Mouse (Mus musculus) forebrain, embryonic 16.5 days (tissue): ENCODE data around the gene Podxl2. TPM values are rescaled to one million over a fixed set of nuclear protein-coding genes. Genes with fewer than 3 reads are reported as not detected.

Source experiments
- ATAC-seq: fragments of 200-750 bp; cut with Nextera tagmentation; 2 replicates; pipeline ENCODE4 v1.8.0; 2017; ENCODE audit warnings: mild to moderate bottlenecking, moderate library complexity
- H3K27ac ChIP-seq: fragments of 300-500 bp; sonication (generic); 2 replicates; pipeline ENCODE4 v1.5.1; 2014; ENCODE audit warnings: low read length, control low read depth
- H3K27me3 ChIP-seq: fragments of 300-500 bp; sonication (generic); replicated peaks from 2 replicates; pipeline ENCODE4 v1.6.1; 2014; ENCODE audit warnings: low read length; ENCODE audit not compliant: control insufficient read depth, insufficient read depth
- H3K36me3 ChIP-seq: fragments of 300-500 bp; sonication (generic); 2 replicates; pipeline ENCODE4 v1.6.1; 2014; ENCODE audit not compliant: control insufficient read depth, insufficient read depth
- H3K4me1 ChIP-seq: fragments of 300-500 bp; sonication (generic); replicated peaks from 2 replicates; pipeline ENCODE4 v1.6.1; 2014; ENCODE audit warnings: low read length; ENCODE audit not compliant: control insufficient read depth, insufficient read depth
- H3K4me2 ChIP-seq: fragments of 300-500 bp; sonication (generic); 2 replicates; pipeline ENCODE4 v1.6.1; 2014; ENCODE audit warnings: mild to moderate bottlenecking, low read length, control low read depth
- H3K4me3 ChIP-seq: fragments of 300-500 bp; sonication (generic); replicated peaks from 2 replicates; pipeline ENCODE4 v1.5.1; 2014; ENCODE audit warnings: mild to moderate bottlenecking, low read length, control low read depth
- H3K9ac ChIP-seq: fragments of 300-500 bp; sonication (generic); replicated peaks from 2 replicates; pipeline ENCODE4 v1.6.1; 2014; ENCODE audit warnings: low read depth, low read length, control low read depth
- H3K9me3 ChIP-seq: fragments of 300-500 bp; sonication (generic); 2 replicates; pipeline ENCODE4 v1.6.1; 2016; ENCODE audit warnings: low read length; ENCODE audit not compliant: control insufficient read depth
- WGBS: fragments of 180-500 bp; shearing (Covaris S2); extraction: QIAGEN DNeasy Blood & Tissue Kit; methylation state at CpG from one replicate; pipeline ENCODE4 v1.1.7; 2014; 5-methylcytosine and 5-hydroxymethylcytosine counted together
- polyA plus RNA-seq: library from polyadenylated mRNA; unstranded; fragments of >200 nt; fragmentation: Nextera tagmentation; extraction: Ambion mirVana; gene quantifications from 2 replicates; pipeline ENCODE4 v1.2.1, GENCODE M21; 2015

The Podxl2 gene
- polyA plus RNA-seq, 1 experiment from 2014 or later = 647 TPM

DNA sequence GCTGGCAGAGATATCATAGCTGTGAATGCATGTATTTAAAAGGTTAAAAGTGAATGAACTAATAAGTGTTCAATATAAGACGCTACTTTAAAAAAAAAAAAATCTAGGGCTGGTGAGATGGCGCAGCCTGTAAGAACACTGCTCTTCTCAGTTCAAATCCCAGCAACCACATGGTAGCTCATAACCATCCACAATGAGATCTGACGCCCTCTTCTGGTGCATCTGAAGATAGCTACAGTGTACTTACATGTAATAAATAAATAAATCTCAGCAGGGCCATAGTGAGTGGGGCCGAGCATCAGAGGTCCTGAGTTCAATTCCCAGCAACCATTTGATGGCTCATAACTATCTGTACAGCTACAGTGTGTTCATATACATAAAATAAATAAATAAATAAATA, 4.6 kb upstream of the Podxl2 start:
- WGBS = 64% methylated on average over 4 of the region's 4 CpGs
- no peak for ATAC-seq
- Histone ChIP-seq H3K9me3 (no peaks in the 10 kb centered on the region), H3K27me3 (no peaks in the 10 kb centered on the region), H3K36me3 (no peaks in the 10 kb centered on the region), H3K4me1 (0 out of 2 replicates have a peak, but pooled peaks cover 2% of the 10 kb centered on the region), H3K4me2 (no peak overlapping the region), H3K9ac (no peak overlapping the region), H3K4me3 (no peak overlapping the region), H3K27ac (no peak overlapping the region)

DNA sequence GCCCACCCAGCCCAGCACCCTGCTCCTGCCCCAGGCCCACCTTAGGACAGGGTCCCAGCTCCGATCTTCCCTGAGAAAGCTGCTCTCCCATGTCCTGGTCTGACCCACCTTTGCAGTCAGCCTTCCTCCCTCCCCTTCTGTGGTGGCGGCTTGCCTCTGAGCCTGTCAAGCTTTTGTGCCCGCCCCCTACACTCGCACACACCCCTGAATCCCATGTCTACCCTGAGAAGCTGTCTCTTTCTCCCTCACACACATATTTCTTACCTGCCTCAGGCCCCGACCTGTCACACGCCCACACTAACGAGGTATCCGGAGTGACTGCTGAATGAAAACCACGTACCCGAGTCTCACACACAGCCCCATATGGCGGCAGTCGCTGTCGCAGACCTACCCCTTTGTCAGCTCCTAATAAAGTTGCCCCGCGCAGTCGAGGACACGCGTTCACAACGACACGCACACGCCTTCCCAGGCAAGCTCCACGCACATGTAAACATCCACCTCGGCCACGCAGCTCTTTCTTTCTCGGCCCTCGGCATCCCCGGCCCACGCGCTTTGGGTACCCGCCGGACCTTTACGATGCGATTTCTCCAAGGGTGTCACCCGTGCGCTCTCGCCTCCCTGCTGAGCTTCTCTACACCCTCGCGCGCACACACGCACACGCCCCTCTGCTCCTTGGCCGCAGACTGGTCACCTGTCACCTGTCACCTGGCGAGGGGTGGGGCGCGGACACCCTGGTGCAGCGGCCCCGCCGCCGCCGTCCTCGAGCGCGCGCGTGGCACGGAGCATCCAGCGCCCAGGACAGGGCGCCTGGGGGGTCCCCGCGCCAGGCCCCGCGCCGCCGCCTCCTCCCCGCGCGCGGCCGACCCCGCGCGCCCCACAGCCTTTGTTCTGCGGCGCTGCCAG, 628 bp downstream of the Podxl2 start:
- H3K4me2 ChIP-seq = peak overlapping the region; percentile 87
- no peaks in the 10 kb centered on the region for H3K36me3 ChIP-seq
- peak overlapping the region; percentile 95 for H3K27ac ChIP-seq
- peak overlapping the region; percentile 98 for H3K9ac ChIP-seq
- no peaks in the 10 kb centered on the region for H3K9me3 ChIP-seq
- H3K4me1 ChIP-seq = peaks cover 44% of the 10 kb centered on the region
- H3K4me3 ChIP-seq = peak overlapping the region; percentile 93
- H3K27me3 ChIP-seq = no peaks in the 10 kb centered on the region
- WGBS = 1% methylated on average over 48 of the region's 74 CpGs
- ATAC-seq = peak; percentile 60

DNA sequence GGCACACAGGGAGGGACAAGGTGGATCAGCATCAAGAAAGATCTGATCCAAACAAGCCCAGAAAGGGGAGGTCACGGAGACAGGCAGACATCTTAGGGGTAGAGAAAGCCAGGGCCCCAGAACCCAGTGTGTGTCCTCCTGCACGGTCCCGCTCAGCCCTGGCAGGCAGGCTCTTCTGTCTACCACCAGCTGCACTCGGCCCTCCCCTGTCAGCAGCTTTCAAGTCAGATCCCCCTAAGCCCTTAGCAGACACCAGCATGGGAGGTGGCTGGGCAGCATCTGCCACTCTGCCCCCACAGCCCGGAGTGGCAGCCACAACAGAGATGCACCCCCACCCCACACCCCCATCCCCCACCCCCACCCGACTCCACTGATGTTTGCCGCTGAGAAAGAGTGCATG, 2.0 kb downstream of the Podxl2 start:
- peak; percentile 55 for ATAC-seq
- 12% methylated on average over 7 of the region's 7 CpGs for WGBS

GRCm38 (mm10) chr6:88871546-88871945, 3.3 kb downstream of the Podxl2 start:
- peak overlapping the region; percentile 93 for H3K4me3 ChIP-seq
- H3K27ac ChIP-seq = peak overlapping the region; percentile 95
- no peaks in the 10 kb centered on the region for H3K27me3 ChIP-seq
- H3K4me1 ChIP-seq = peaks cover 45% of the 10 kb centered on the region
- WGBS = 10% methylated on average over 8 of the region's 8 CpGs
- H3K36me3 ChIP-seq = peaks cover 2% of the 10 kb centered on the region; the same call in 1 of the 2 replicates
- no peak overlapping the region; the same call in 1 of the 2 replicates for H3K9ac ChIP-seq
- H3K4me2 ChIP-seq = peak overlapping the region; percentile 87
- peak; percentile 26 for ATAC-seq
- H3K9me3 ChIP-seq = no peaks in the 10 kb centered on the region

More for the DNA sequence above, 2.0 kb downstream of the Podxl2 start:
- H3K27me3 ChIP-seq = no peaks in the 10 kb centered on the region
- H3K27ac ChIP-seq = peak overlapping the region; percentile 95
- H3K9me3 ChIP-seq = no peaks in the 10 kb centered on the region
- H3K4me1 ChIP-seq = peaks cover 45% of the 10 kb centered on the region
- peak overlapping the region; percentile 87 for H3K4me2 ChIP-seq
- no peaks in the 10 kb centered on the region for H3K36me3 ChIP-seq
- peak overlapping the region; percentile 98 for H3K9ac ChIP-seq
- peak overlapping the region; percentile 93 for H3K4me3 ChIP-seq

GRCm38 (mm10) chr6:88870594-88870993, 4.2 kb downstream of the Podxl2 start:
- ATAC-seq = no peak
- peaks cover 45% of the 10 kb centered on the region for H3K4me1 ChIP-seq
- H3K27ac ChIP-seq = peak overlapping the region; percentile 95; the same call in 1 of the 2 replicates
- peaks cover 2% of the 10 kb centered on the region; the same call in 1 of the 2 replicates for H3K36me3 ChIP-seq
- WGBS = 25% methylated on average over 4 of the region's 4 CpGs
- H3K4me2 ChIP-seq = no peak overlapping the region
- H3K9ac ChIP-seq = no peak overlapping the region
- H3K4me3 ChIP-seq = no peak overlapping the region
- H3K9me3 ChIP-seq = no peaks in the 10 kb centered on the region
- no peaks in the 10 kb centered on the region for H3K27me3 ChIP-seq

- Histone ChIP-seq H3K4me3 (no peak overlapping the region), H3K27ac (no peak overlapping the region), H3K4me2 (no peak overlapping the region), H3K36me3 (peaks cover 8% of the 10 kb centered on the region), H3K9me3 (no peaks in the 10 kb centered on the region), H3K27me3 (no peaks in the 10 kb centered on the region), H3K4me1 (peaks cover 45% of the 10 kb centered on the region), H3K9ac (no peak overlapping the region)
- ATAC-seq = no peak
- WGBS = 90% methylated on average over 7 of the region's 7 CpGs
Observed at GRCm38 (mm10) chr6:88869459-88869858, 5.4 kb downstream of the Podxl2 start.

DNA sequence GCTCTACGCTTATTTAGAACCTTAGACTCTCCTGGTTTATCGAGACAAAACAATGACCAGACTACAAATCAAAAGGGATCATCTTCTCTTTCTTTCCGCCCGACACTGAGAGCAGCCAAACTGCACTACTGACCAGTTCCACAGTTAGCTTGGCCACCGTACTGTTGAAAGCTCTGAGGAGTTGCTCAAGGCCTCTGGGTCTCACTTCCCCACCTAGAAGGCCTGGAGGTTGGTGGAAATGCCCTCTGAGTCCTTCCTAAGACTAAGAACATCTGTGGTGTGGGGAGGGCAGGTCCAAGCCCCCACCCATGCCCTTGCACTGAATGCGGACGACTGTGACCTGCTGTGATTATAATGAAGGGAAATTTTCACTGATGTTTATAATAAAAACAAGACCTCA, 9.1 kb downstream of the Podxl2 start:
- H3K4me3 ChIP-seq = no peak overlapping the region
- H3K4me1 ChIP-seq = peaks cover 15% of the 10 kb centered on the region
- H3K4me2 ChIP-seq = no peak overlapping the region
- 0 out of 2 replicates have a peak, but pooled peaks cover 2% of the 10 kb centered on the region for H3K9me3 ChIP-seq
- H3K27me3 ChIP-seq = no peaks in the 10 kb centered on the region
- ATAC-seq = no peak
- peaks cover 43% of the 10 kb centered on the region for H3K36me3 ChIP-seq
- H3K27ac ChIP-seq = no peak overlapping the region
- H3K9ac ChIP-seq = no peak overlapping the region
- 86% methylated on average over 7 of the region's 7 CpGs for WGBS

DNA sequence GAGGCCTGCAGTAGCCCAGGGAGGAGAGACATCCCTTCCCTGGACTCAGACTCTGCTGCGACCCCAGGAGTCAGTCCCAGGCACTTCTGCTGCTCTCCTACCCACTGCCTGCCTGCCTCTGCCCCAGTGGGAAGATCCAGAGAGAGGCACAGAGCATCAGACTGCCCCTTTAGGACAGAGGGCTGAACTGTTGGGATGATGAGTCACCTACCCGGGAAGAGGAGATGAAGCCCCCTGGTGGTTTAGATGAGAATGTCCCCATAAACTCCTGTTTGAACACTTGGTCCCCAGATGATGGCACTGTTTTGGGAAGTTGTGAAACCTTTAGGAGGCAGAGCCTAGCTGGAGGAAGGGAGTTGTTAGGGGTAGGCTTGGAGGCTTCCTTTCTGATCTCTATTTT, 13.9 kb downstream of the Podxl2 start:
- no peak overlapping the region for H3K9ac ChIP-seq
- no peaks in the 10 kb centered on the region for H3K4me1 ChIP-seq
- H3K9me3 ChIP-seq = 0 out of 2 replicates have a peak, but pooled peaks cover 2% of the 10 kb centered on the region
- 14% methylated on average over 2 of the region's 2 CpGs for WGBS
- no peak overlapping the region for H3K27ac ChIP-seq
- no peak overlapping the region for H3K4me3 ChIP-seq
- no peak overlapping the region for H3K4me2 ChIP-seq
- H3K36me3 ChIP-seq = peaks cover 61% of the 10 kb centered on the region
- H3K27me3 ChIP-seq = no peaks in the 10 kb centered on the region
- ATAC-seq = no peak

GRCm38 (mm10) chr6:88858341-88858740, 16.5 kb downstream of the Podxl2 start:
- Histone ChIP-seq H3K27me3 (no peaks in the 10 kb centered on the region), H3K9ac (no peak overlapping the region), H3K36me3 (peaks cover 46% of the 10 kb centered on the region), H3K9me3 (0 out of 2 replicates have a peak, but pooled peaks cover 2% of the 10 kb centered on the region), H3K27ac (no peak overlapping the region), H3K4me2 (no peak overlapping the region), H3K4me3 (no peak overlapping the region), H3K4me1 (no peaks in the 10 kb centered on the region)
- no peak for ATAC-seq
- 77% methylated on average over 7 of the region's 7 CpGs for WGBS
